Comparison of ENCODE assay signal across 27 mouse cellular contexts in the genomic region with DNA sequence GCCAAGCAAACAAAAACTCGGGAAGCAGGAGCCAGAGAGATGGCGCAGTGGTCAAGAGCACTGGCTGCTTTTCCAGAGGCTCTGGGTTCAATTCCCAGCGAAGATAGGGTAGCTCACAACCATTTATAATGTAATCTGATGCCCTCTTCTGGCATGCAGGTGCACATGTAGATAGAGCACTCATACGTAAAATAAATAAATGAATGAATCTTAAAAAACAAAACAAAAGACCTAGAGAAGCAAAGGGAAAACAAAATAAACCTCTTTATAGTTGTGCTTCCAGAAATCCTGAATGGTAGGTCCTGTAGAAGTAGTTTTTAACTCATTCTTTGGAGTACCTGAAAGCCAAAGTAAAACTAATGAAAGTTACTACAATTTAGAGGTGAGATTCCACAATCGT. TPM values are rescaled to one million over a fixed set of nuclear protein-coding genes. Genes with fewer than 3 reads are reported as not detected.
A peak's percentile ranks its signal among the peaks of the same experiment; 100 is the strongest.
DNase-seq lines count a peak whose midpoint lies in the region; ATAC-seq and TF ChIP-seq lines count a peak whose summit lies in the region.
"Had no signal": no experiment of that assay in that cellular context is flagged by ENCODE, and none has a peak within 500 bp of the region (broad histone marks: within the 10 kb centered on the region; RNA-seq: fewer than 3 reads in every experiment).

No protein-coding gene starts in this region.

- no peak overlapping the region for H3K4me2 ChIP-seq in heart, embryonic 13.5 days
- H3K4me2 ChIP-seq in liver, embryonic 12.5 days: peak overlapping the region; percentile 94; the same call in 1 of the 2 replicates
- H3K4me2 ChIP-seq in liver, embryonic 11.5 days: no peak overlapping the region
- H3K4me2 ChIP-seq in liver, embryonic 15.5 days: no peak overlapping the region; the same call in none of the 2 replicates

- H3K27me3 ChIP-seq in heart, embryonic 13.5 days (replicated peaks): no peaks in the 10 kb centered on the region
- no peaks in the 10 kb centered on the region for H3K27me3 ChIP-seq in liver, embryonic 12.5 days (replicated peaks)
- H3K27me3 ChIP-seq in liver, embryonic 11.5 days (replicated peaks; ENCODE audit: control insufficient read depth, insufficient read depth, low read length): no peaks in the 10 kb centered on the region
- no peaks in the 10 kb centered on the region for H3K27me3 ChIP-seq in E14TG2a.4 (ENCODE audit: insufficient read depth, low read length)
- peaks cover 4% of the 10 kb centered on the region; the same call in 1 of the 2 replicates for H3K27me3 ChIP-seq in liver, embryonic 15.5 days
- H3K27me3 ChIP-seq: embryonic facial prominence, embryonic 15.5 days; heart, embryonic 15.5 days; neural tube, embryonic 13.5 days had no signal

- H3K9me3 ChIP-seq in heart, embryonic 13.5 days: no peaks in the 10 kb centered on the region
- no peaks in the 10 kb centered on the region for H3K9me3 ChIP-seq in liver, embryonic 12.5 days (replicated peaks)
- no peaks in the 10 kb centered on the region for H3K9me3 ChIP-seq in liver, embryonic 11.5 days (ENCODE audit: control insufficient read depth, low read length)
- H3K9me3 ChIP-seq in E14TG2a.4 (ENCODE audit: low read length): no peaks in the 10 kb centered on the region
- no peaks in the 10 kb centered on the region for H3K9me3 ChIP-seq in liver, embryonic 15.5 days (replicated peaks)
- H3K9me3 ChIP-seq: embryonic facial prominence, embryonic 15.5 days; heart, embryonic 15.5 days; megakaryocyte, embryonic 14.5 days; neural tube, embryonic 13.5 days had no signal

- peak overlapping the region; percentile 95; the same call in 1 of the 2 replicates for H3K9ac ChIP-seq in heart, embryonic 13.5 days
- H3K9ac ChIP-seq in liver, embryonic 12.5 days: no peak overlapping the region
- H3K9ac ChIP-seq in liver, embryonic 11.5 days (ENCODE audit: low read depth, low read length): no peak overlapping the region
- H3K9ac ChIP-seq in liver, embryonic 15.5 days: no peak overlapping the region

- DNase-seq in heart, postnatal 4 days: no peak
- DNase-seq in liver, embryonic 11.5 days (ENCODE audit: low spot score): no peak
- DNase-seq in urinary bladder, postnatal 10 days (ENCODE audit: low spot score): no peak
- DNase-seq: adrenal gland, postnatal 14 days; cerebellum, adult 2 months; cerebellum, postnatal 25 days; embryo, embryonic 11 days; gastrocnemius, postnatal 10 days; heart, adult 18-20 months; heart, postnatal 36 days; kidney, postnatal 10 days; layer of hippocampus, postnatal 36 days; lung, adult 2 months; lung, postnatal 36 days; midbrain, embryonic 14.5 days; right cerebral cortex, postnatal 4 days; thymus, postnatal 14 days had no signal

- H3K4me1 ChIP-seq in heart, embryonic 13.5 days: peaks cover 44% of the 10 kb centered on the region
- peaks cover 53% of the 10 kb centered on the region for H3K4me1 ChIP-seq in liver, embryonic 12.5 days
- H3K4me1 ChIP-seq in liver, embryonic 11.5 days (replicated peaks; ENCODE audit: control insufficient read depth, insufficient read depth, low read length): peaks cover 23% of the 10 kb centered on the region
- H3K4me1 ChIP-seq in E14TG2a.4 (replicated peaks; ENCODE audit: low read depth, low read length): peaks cover 57% of the 10 kb centered on the region
- peaks cover 56% of the 10 kb centered on the region for H3K4me1 ChIP-seq in liver, embryonic 15.5 days (replicated peaks)

- ATAC-seq in heart, embryonic 13.5 days (ENCODE audit: extremely low read depth, insufficient number of reproducible peaks, low FRiP score, low TSS enrichment): no peak
- no peak for ATAC-seq in liver, embryonic 12.5 days
- no peak for ATAC-seq in liver, embryonic 11.5 days (replicated peaks; ENCODE audit: low FRiP score)
- no peak for ATAC-seq in liver, embryonic 15.5 days (ENCODE audit: insufficient read depth)
- ATAC-seq in granulocyte monocyte progenitor cell, adult 5-6 weeks (replicated peaks; ENCODE audit: poor library complexity, severe bottlenecking): no peak
- ATAC-seq: intestine, postnatal 0 days had no signal

- no peak overlapping the region for H3K27ac ChIP-seq in heart, embryonic 13.5 days (replicated peaks)
- no peak overlapping the region for H3K27ac ChIP-seq in liver, embryonic 12.5 days
- no peak overlapping the region for H3K27ac ChIP-seq in liver, embryonic 11.5 days (ENCODE audit: low read depth, low read length)
- H3K27ac ChIP-seq in liver, embryonic 15.5 days (replicated peaks): 0 out of 2 replicates have a peak overlapping the region, but pooled peaks have one; percentile 96

- no peak for TF ChIP-seq CTCF in E14TG2a.4 (conservative IDR thresholded peaks at IDR 0.05; ENCODE audit: low read length)

- no peak overlapping the region for H3K4me3 ChIP-seq in heart, embryonic 13.5 days
- no peak overlapping the region for H3K4me3 ChIP-seq in liver, embryonic 12.5 days
- no peak overlapping the region for H3K4me3 ChIP-seq in liver, embryonic 11.5 days (ENCODE audit: low read depth, low read length)
- peak overlapping the region; percentile 96; the same call in 1 of the 2 replicates for H3K4me3 ChIP-seq in E14TG2a.4 (replicated peaks; ENCODE audit: low read length)
- 0 out of 2 replicates have a peak overlapping the region, but pooled peaks have one; percentile 78 for H3K4me3 ChIP-seq in liver, embryonic 15.5 days (replicated peaks)

- WGBS in heart, embryonic 13.5 days: 45% methylated on average over 5 of the region's 5 CpGs
- 43% methylated on average over 5 of the region's 5 CpGs for WGBS in liver, embryonic 12.5 days (ENCODE audit: insufficient replicate concordance)
- WGBS in liver, embryonic 11.5 days: 55% methylated on average over 5 of the region's 5 CpGs
- 43% methylated on average over 5 of the region's 5 CpGs for WGBS in liver, embryonic 15.5 days (ENCODE audit: insufficient replicate concordance)

- H3K36me3 ChIP-seq in heart, embryonic 13.5 days: 0 out of 2 replicates have a peak, but pooled peaks cover 3% of the 10 kb centered on the region
- H3K36me3 ChIP-seq in liver, embryonic 12.5 days: peaks cover 7% of the 10 kb centered on the region
- H3K36me3 ChIP-seq in liver, embryonic 11.5 days (ENCODE audit: control insufficient read depth, insufficient read depth, low read length): no peaks in the 10 kb centered on the region
- peaks cover 22% of the 10 kb centered on the region for H3K36me3 ChIP-seq in E14TG2a.4 (ENCODE audit: insufficient read depth, low read length)
- no peaks in the 10 kb centered on the region for H3K36me3 ChIP-seq in liver, embryonic 15.5 days (replicated peaks)
- H3K36me3 ChIP-seq: embryonic facial prominence, embryonic 15.5 days; heart, embryonic 15.5 days; neural tube, embryonic 13.5 days had no signal

RNA-seq across cellular contexts. Expression of gene Tpm3, which starts 5.8 kb away (rescaled TPM):
- 290 and 300 TPM in 2 replicates for polyA plus RNA-seq in heart, embryonic 13.5 days (2015; fragmentation: Nextera tagmentation; extraction: Ambion mirVana)
- 100 to 1,000 TPM; 127 to 134 TPM for total RNA-seq in heart, postnatal 4 days (2021)
- polyA plus RNA-seq in liver, embryonic 12.5 days (2016; fragmentation: Nextera tagmentation; extraction: Ambion mirVana): 299 and 315 TPM in 2 replicates
- polyA plus RNA-seq in liver, embryonic 11.5 days (2014; fragmentation: Nextera tagmentation; extraction: Ambion mirVana): 443 and 461 TPM in 2 replicates
- 185 and 190 TPM in 2 replicates for polyA plus RNA-seq in liver, embryonic 15.5 days (2015; fragmentation: Nextera tagmentation; extraction: Ambion mirVana)
- total RNA-seq in granulocyte monocyte progenitor cell, adult 5-6 weeks (2014; fragmentation: Nextera tagmentation): 529 and 543 TPM in 2 replicates
- 806 and 846 TPM in 2 replicates for total RNA-seq in granulocyte monocyte progenitor cell, adult 5-6 weeks (2017)

RNA-seq across cellular contexts. Expression of gene Nup210l, which starts 25.7 kb away (rescaled TPM):
- 0.28 and 0.31 TPM in 2 replicates for polyA plus RNA-seq in heart, embryonic 13.5 days (2015; fragmentation: Nextera tagmentation; extraction: Ambion mirVana)
- under 1 TPM; 0.12 to 0.23 TPM for total RNA-seq in heart, postnatal 4 days (2021)
- polyA plus RNA-seq in liver, embryonic 12.5 days (2016; fragmentation: Nextera tagmentation; extraction: Ambion mirVana): 0.11 and 0.19 TPM in 2 replicates
- polyA plus RNA-seq in liver, embryonic 11.5 days (2014; fragmentation: Nextera tagmentation; extraction: Ambion mirVana): 0.34 and 0.49 TPM in 2 replicates
- polyA plus RNA-seq in liver, embryonic 15.5 days (2015; fragmentation: Nextera tagmentation; extraction: Ambion mirVana): 0.05 and 0.08 TPM in 2 replicates
- 0.28 and 1.8 TPM in 2 replicates for total RNA-seq in granulocyte monocyte progenitor cell, adult 5-6 weeks (2014; fragmentation: Nextera tagmentation)
- total RNA-seq in granulocyte monocyte progenitor cell, adult 5-6 weeks (2017): 0.31 and 0.52 TPM in 2 replicates
- polyA plus RNA-seq: intestine, postnatal 0 days had no signal

RNA-seq across cellular contexts. Expression of gene Ubap2l, which starts 25.8 kb away (rescaled TPM):
- polyA plus RNA-seq in heart, embryonic 13.5 days (2015; fragmentation: Nextera tagmentation; extraction: Ambion mirVana): 121 and 129 TPM in 2 replicates
- 100 to 1,000 TPM; 160 to 164 TPM for total RNA-seq in heart, postnatal 4 days (2021)
- polyA plus RNA-seq in liver, embryonic 12.5 days (2016; fragmentation: Nextera tagmentation; extraction: Ambion mirVana): 111 and 125 TPM in 2 replicates
- 220 and 229 TPM in 2 replicates for polyA plus RNA-seq in liver, embryonic 11.5 days (2014; fragmentation: Nextera tagmentation; extraction: Ambion mirVana)
- polyA plus RNA-seq in liver, embryonic 15.5 days (2015; fragmentation: Nextera tagmentation; extraction: Ambion mirVana): 54.0 and 61.5 TPM in 2 replicates
- 242 and 252 TPM in 2 replicates for total RNA-seq in granulocyte monocyte progenitor cell, adult 5-6 weeks (2014; fragmentation: Nextera tagmentation)
- 124 and 135 TPM in 2 replicates for total RNA-seq in granulocyte monocyte progenitor cell, adult 5-6 weeks (2017)

RNA-seq across cellular contexts. Expression of gene 4933434E20Rik, which starts 26.8 kb away (rescaled TPM):
- 129 and 148 TPM in 2 replicates for polyA plus RNA-seq in heart, embryonic 13.5 days (2015; fragmentation: Nextera tagmentation; extraction: Ambion mirVana)
- total RNA-seq in heart, postnatal 4 days (2021): 10 to 100 TPM; 56.4 to 66.5 TPM
- polyA plus RNA-seq in liver, embryonic 12.5 days (2016; fragmentation: Nextera tagmentation; extraction: Ambion mirVana): 101 and 103 TPM in 2 replicates
- 159 and 173 TPM in 2 replicates for polyA plus RNA-seq in liver, embryonic 11.5 days (2014; fragmentation: Nextera tagmentation; extraction: Ambion mirVana)
- polyA plus RNA-seq in liver, embryonic 15.5 days (2015; fragmentation: Nextera tagmentation; extraction: Ambion mirVana): 71.4 and 75.6 TPM in 2 replicates
- 35.2 and 45.3 TPM in 2 replicates for total RNA-seq in granulocyte monocyte progenitor cell, adult 5-6 weeks (2014; fragmentation: Nextera tagmentation)
- 49.6 and 63.6 TPM in 2 replicates for total RNA-seq in granulocyte monocyte progenitor cell, adult 5-6 weeks (2017)

Comparison
In these comparisons a context has a peak if more than half of its experiments do, and no peak if none do; other contexts are left out.
1. H3K4me3 ChIP-seq: peak in E14TG2a.4 (single experiment) and liver, embryonic 15.5 days (single experiment); none in heart, embryonic 13.5 days (single experiment), liver, embryonic 12.5 days (single experiment) and liver, embryonic 11.5 days (single experiment).